Mouse (Mus musculus) hindbrain, embryonic 10.5 days (tissue): Measurements from ENCODE around the gene Rce1. TPM values are rescaled to one million over a fixed set of nuclear protein-coding genes. Genes with fewer than 3 reads are reported as not detected.

ENCODE experiments used
- DNase-seq: peaks from one replicate; pipeline ENCODE4 v3.0.0-alpha.2; 2017; ENCODE audit warnings: low spot score
- H3K27ac ChIP-seq: fragments of 300-500 bp; sonication (generic); 2 replicates; pipeline ENCODE4 v1.5.1; 2016; ENCODE audit warnings: mild to moderate bottlenecking, moderate library complexity
- H3K27me3 ChIP-seq: fragments of 300-500 bp; sonication (generic); 2 replicates; pipeline ENCODE4 v1.6.1; 2016; ENCODE audit warnings: mild to moderate bottlenecking; ENCODE audit not compliant: poor library complexity, insufficient read depth, severe bottlenecking
- H3K36me3 ChIP-seq: fragments of 300-500 bp; sonication (generic); 2 replicates; pipeline ENCODE4 v1.6.1; 2016; ENCODE audit warnings: mild to moderate bottlenecking, moderate library complexity
- H3K4me1 ChIP-seq: fragments of 300-500 bp; sonication (generic); replicated peaks from 2 replicates; pipeline ENCODE4 v1.6.1; 2016; ENCODE audit warnings: mild to moderate bottlenecking
- H3K4me3 ChIP-seq: fragments of 300-500 bp; sonication (generic); 2 replicates; pipeline ENCODE4 v1.5.1; 2016; ENCODE audit warnings: mild to moderate bottlenecking, moderate library complexity
- H3K9me3 ChIP-seq: fragments of 300-500 bp; sonication (generic); 2 replicates; pipeline ENCODE4 v1.6.1; 2016; ENCODE audit warnings: mild to moderate bottlenecking, moderate library complexity
- WGBS: fragments of 180-500 bp; shearing (Covaris S2); methylation state at CpG from one replicate; pipeline ENCODE4 v1.1.7; 2016; 5-methylcytosine and 5-hydroxymethylcytosine counted together
- polyA plus RNA-seq: library from polyadenylated mRNA; unstranded; fragments of >200 nt; fragmentation: Nextera tagmentation; extraction: Ambion mirVana; gene quantifications from 2 replicates; pipeline ENCODE4 v1.2.1, GENCODE M21; 2016

Gene Rce1
- polyA plus RNA-seq, 1 experiment from 2014 or later, result 81.4 TPM

DNA sequence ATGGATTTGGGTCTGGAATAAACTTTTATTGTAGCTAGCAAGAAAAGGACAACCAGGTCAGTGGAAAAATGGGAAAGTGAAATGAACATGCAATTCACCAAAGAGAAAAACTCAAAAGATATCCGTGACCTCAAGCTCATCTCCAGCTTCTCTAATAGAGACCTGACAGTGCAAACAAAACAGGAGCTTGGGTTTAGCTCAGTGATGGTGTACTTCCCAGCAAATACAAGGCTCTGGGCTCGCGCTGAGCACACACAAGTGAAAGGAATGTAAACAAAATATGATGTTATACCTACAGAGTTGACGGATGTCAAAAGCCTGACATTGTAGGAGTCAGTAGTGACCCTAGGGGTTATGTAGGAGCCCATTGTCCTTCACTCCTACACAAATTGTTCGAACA, 46.1 kb downstream of the Rce1 start:
- Histone ChIP-seq H3K36me3 (no peaks in the 10 kb centered on the region), H3K27me3 (no peaks in the 10 kb centered on the region), H3K4me3 (no peak overlapping the region), H3K9me3 (no peaks in the 10 kb centered on the region), H3K4me1 (no peaks in the 10 kb centered on the region), H3K27ac (no peak overlapping the region)
- no peak for DNase-seq
- WGBS, result 79% methylated on average over 5 of the region's 5 CpGs

DNA sequence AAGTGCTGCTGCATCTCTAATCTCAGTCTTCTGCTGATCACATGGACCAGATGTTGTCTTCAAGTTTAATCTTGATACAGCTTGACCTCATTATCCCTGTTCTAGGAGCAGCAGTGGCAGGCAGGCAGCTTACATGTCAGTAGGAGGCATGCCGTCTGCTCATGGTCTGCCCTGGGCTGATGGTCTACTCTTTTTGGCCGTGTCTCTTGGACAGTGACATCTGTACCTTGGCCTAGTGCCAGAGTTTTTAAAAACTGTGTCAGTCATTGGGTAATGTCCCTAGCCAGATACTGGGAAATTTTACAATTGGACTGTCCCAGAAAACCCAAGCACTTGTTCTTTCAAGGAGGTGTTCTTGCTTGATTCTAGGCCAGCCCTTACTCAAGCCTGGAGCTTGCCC, 46.6 kb downstream of the Rce1 start:
- no peak for DNase-seq
- no peak overlapping the region for H3K4me3 ChIP-seq
- no peaks in the 10 kb centered on the region for H3K36me3 ChIP-seq
- no peak overlapping the region for H3K27ac ChIP-seq
- H3K27me3 ChIP-seq, result no peaks in the 10 kb centered on the region
- 83% methylated on average over 2 of the region's 2 CpGs for whole genome bisulfite sequencing
- H3K4me1 ChIP-seq, result no peaks in the 10 kb centered on the region
- H3K9me3 ChIP-seq, result no peaks in the 10 kb centered on the region

DNA sequence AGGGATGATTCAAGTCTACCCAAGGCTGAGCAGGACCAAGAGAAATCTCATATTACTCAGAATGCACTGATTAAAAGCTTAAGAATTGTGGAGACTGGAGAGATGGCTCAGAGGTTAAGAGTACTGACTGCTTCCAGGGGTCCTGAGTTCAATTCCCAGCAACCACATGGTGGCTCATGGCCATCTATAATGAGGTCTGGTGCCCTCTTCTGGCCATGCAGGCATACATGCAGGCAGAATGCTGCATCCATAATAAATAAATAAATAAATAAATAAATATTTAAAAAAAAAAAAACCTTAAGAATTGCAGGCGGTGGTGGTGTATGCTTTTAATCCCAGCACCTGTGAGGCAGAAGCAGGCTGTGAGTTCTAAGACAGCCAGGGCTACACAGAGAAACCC, 52.2 kb downstream of the Rce1 start:
- Histone ChIP-seq H3K27me3 (no peaks in the 10 kb centered on the region), H3K4me1 (no peaks in the 10 kb centered on the region), H3K36me3 (no peaks in the 10 kb centered on the region), H3K4me3 (no peak overlapping the region), H3K27ac (no peak overlapping the region), H3K9me3 (no peaks in the 10 kb centered on the region)
- DNase-seq, result no peak
- WGBS, result 97% methylated on average over 1 of the region's 1 CpGs

Other genes starting within 250 kb of the Rce1 start
- gene Kdm2a, start 227.4 kb downstream of the Rce1 start, polyA plus RNA-seq, result 51.6 and 53.9 TPM in 2 replicates
- 16.5 and 19.5 TPM in 2 replicates for gene Rhod, start 186.2 kb downstream of the Rce1 start, polyA plus RNA-seq
- gene Syt12, start 148.2 kb downstream of the Rce1 start, polyA plus RNA-seq, result 1.2 and 1.6 TPM in 2 replicates
- 0.13 TPM in 1 of 2 replicates, not detected in the other for gene 2010003K11Rik, start 127.1 kb downstream of the Rce1 start, polyA plus RNA-seq
- 23.1 and 25.5 TPM in 2 replicates for gene Pcx, start 115.2 kb downstream of the Rce1 start, polyA plus RNA-seq
- gene Lrfn4, start 10.0 kb downstream of the Rce1 start, polyA plus RNA-seq, result 5.9 and 8.2 TPM in 2 replicates
- gene Gm960, start 73.0 kb upstream of the Rce1 start, polyA plus RNA-seq, result 2.9 and 3.1 TPM in 2 replicates
- 12.7 and 20.6 TPM in 2 replicates for gene Sptbn2, start 85.5 kb upstream of the Rce1 start, polyA plus RNA-seq
- gene Rbm4b, start 130.9 kb upstream of the Rce1 start, polyA plus RNA-seq, result 108 and 124 TPM in 2 replicates
- gene Rbm4, start 168.3 kb upstream of the Rce1 start, polyA plus RNA-seq, result 104 and 106 TPM in 2 replicates
- gene Gm21992, start 186.0 kb upstream of the Rce1 start, polyA plus RNA-seq, result 26.7 and 30.0 TPM in 2 replicates
- 126 and 130 TPM in 2 replicates for gene Rbm14, start 186.0 kb upstream of the Rce1 start, polyA plus RNA-seq
- gene Ccs, start 213.7 kb upstream of the Rce1 start, polyA plus RNA-seq, result 46.9 and 49.6 TPM in 2 replicates
- 0.11 and 0.33 TPM in 2 replicates for gene Ccdc87, start 213.7 kb upstream of the Rce1 start, polyA plus RNA-seq
- gene Ctsf, start 229.5 kb upstream of the Rce1 start, polyA plus RNA-seq, result 38.8 and 52.5 TPM in 2 replicates